Mouse (Mus musculus) embryonic facial prominence, embryonic 12.5 days (tissue): ENCODE data around the gene Ap5s1. TPM values are rescaled to one million over a fixed set of nuclear protein-coding genes. Genes with fewer than 3 reads are reported as not detected.
"Not testable (repeated sequence)": the region's sequence is repeated elsewhere in the genome, so short reads cannot be mapped to it uniquely, and the experiment has no call there.

Experiments
- ATAC-seq: fragments of 200-750 bp; cut with Nextera tagmentation; 2 replicates; pipeline ENCODE4 v1.8.0; 2017; ENCODE audit not compliant: insufficient number of reproducible peaks, insufficient read depth, low FRiP score, low TSS enrichment
- H3K27ac ChIP-seq: fragments of 300-500 bp; sonication (generic); 2 replicates; pipeline ENCODE4 v1.5.1; 2016; ENCODE audit warnings: mild to moderate bottlenecking
- H3K27me3 ChIP-seq: fragments of 300-500 bp; sonication (generic); 2 replicates; pipeline ENCODE4 v1.6.1; 2016; ENCODE audit warnings: mild to moderate bottlenecking, moderate library complexity
- H3K36me3 ChIP-seq: fragments of 300-500 bp; sonication (generic); 2 replicates; pipeline ENCODE4 v1.6.1; 2016; ENCODE audit warnings: mild to moderate bottlenecking
- H3K4me1 ChIP-seq: fragments of 300-500 bp; sonication (generic); 2 replicates; pipeline ENCODE4 v1.6.1; 2016
- H3K4me2 ChIP-seq: fragments of 300-500 bp; sonication (generic); replicated peaks from 2 replicates; pipeline ENCODE4 v1.6.1; 2016; ENCODE audit warnings: mild to moderate bottlenecking, moderate library complexity
- H3K4me3 ChIP-seq: fragments of 300-500 bp; sonication (generic); 2 replicates; pipeline ENCODE4 v1.5.1; 2016; ENCODE audit warnings: mild to moderate bottlenecking
- H3K9ac ChIP-seq: fragments of 300-500 bp; sonication (generic); 2 replicates; pipeline ENCODE4 v1.6.1; 2016; ENCODE audit warnings: mild to moderate bottlenecking, moderate library complexity
- H3K9me3 ChIP-seq: fragments of 300-500 bp; sonication (generic); 2 replicates; pipeline ENCODE4 v1.6.1; 2016; ENCODE audit warnings: mild to moderate bottlenecking, moderate library complexity
- WGBS: fragments of 180-500 bp; shearing (Covaris S2); methylation state at CpG from one replicate; pipeline ENCODE4 v1.1.7; 2016; 5-methylcytosine and 5-hydroxymethylcytosine counted together
- polyA plus RNA-seq: library from polyadenylated mRNA; unstranded; fragments of >200 nt; fragmentation: Nextera tagmentation; extraction: Ambion mirVana; gene quantifications from 2 replicates; pipeline ENCODE4 v1.2.1, GENCODE M21; 2016

Ap5s1 gene
- polyA plus RNA-seq, 1 experiment from 2014 or later: 29.7 TPM

- not testable (repeated sequence) for H3K27ac ChIP-seq
- 80% methylated on average over 2 of the region's 2 CpGs for WGBS
These were observed 19.8 kb downstream of the Ap5s1 start for GRCm38 (mm10) chr2:131226669-131227068.

GRCm38 (mm10) chr2:131227243-131227642 is 20.4 kb downstream of the Ap5s1 start:
- H3K9ac ChIP-seq: no peak overlapping the region
- WGBS: 79% methylated on average over 3 of the region's 3 CpGs
- H3K36me3 ChIP-seq: no peaks in the 10 kb centered on the region
- H3K4me2 ChIP-seq: no peak overlapping the region
- ATAC-seq: no peak
- H3K27ac ChIP-seq: no peak overlapping the region
- H3K27me3 ChIP-seq: no peaks in the 10 kb centered on the region
- H3K9me3 ChIP-seq: no peaks in the 10 kb centered on the region
- no peak overlapping the region for H3K4me3 ChIP-seq
- no peaks in the 10 kb centered on the region for H3K4me1 ChIP-seq

More at GRCm38 (mm10) chr2:131226669-131227068, 19.8 kb downstream of the Ap5s1 start:
- not testable (repeated sequence) for H3K36me3 ChIP-seq, H3K4me3 ChIP-seq, H3K9ac ChIP-seq, ATAC-seq, H3K27me3 ChIP-seq, H3K4me2 ChIP-seq, H3K9me3 ChIP-seq, H3K4me1 ChIP-seq

- no peak for ATAC-seq
- H3K27ac ChIP-seq: no peak overlapping the region
- H3K27me3 ChIP-seq: no peaks in the 10 kb centered on the region
- no peak overlapping the region for H3K4me2 ChIP-seq
- H3K9me3 ChIP-seq: no peaks in the 10 kb centered on the region
- no peak overlapping the region for H3K9ac ChIP-seq
- no peak overlapping the region for H3K4me3 ChIP-seq
- H3K4me1 ChIP-seq: peaks cover 23% of the 10 kb centered on the region
- WGBS: 92% methylated on average over 2 of the region's 2 CpGs
- H3K36me3 ChIP-seq: no peaks in the 10 kb centered on the region
These were observed 25.7 kb downstream of the Ap5s1 start for GRCm38 (mm10) chr2:131232558-131232957.

- peak within 1 kb of the TSS; percentile 77 for H3K9ac ChIP-seq
- H3K27me3 ChIP-seq: no peaks in the 10 kb centered on the region
- H3K4me3 ChIP-seq: peak within 1 kb of the TSS; percentile 57
- H3K4me1 ChIP-seq: peaks cover 23% of the 10 kb centered on the region
- peak within 1 kb of the TSS; percentile 72 for H3K4me2 ChIP-seq
- H3K27ac ChIP-seq: peak within 1 kb of the TSS; percentile 66
- ATAC-seq: peak; percentile 100
- no peaks in the 10 kb centered on the region for H3K36me3 ChIP-seq
- H3K9me3 ChIP-seq: no peaks in the 10 kb centered on the region
- WGBS: 10% methylated on average over 29 of the region's 29 CpGs
These were observed 26.6 kb downstream of the Ap5s1 start, which contains the start of gene Mavs for GRCm38 (mm10) chr2:131233307-131234126. Gene Mavs, plus strand, starts transcription at chr2:131234063.

GRCm38 (mm10) chr2:131234127-131234650 is 27.3 kb downstream of the Ap5s1 start:
- Histone ChIP-seq H3K4me2 (peak overlapping the region; percentile 72), H3K9me3 (no peaks in the 10 kb centered on the region), H3K27ac (peak overlapping the region; percentile 61; the same call in 1 of the 2 replicates), H3K4me1 (peaks cover 23% of the 10 kb centered on the region), H3K9ac (peak overlapping the region; percentile 77), H3K36me3 (peaks cover 5% of the 10 kb centered on the region), H3K27me3 (no peaks in the 10 kb centered on the region), H3K4me3 (peak overlapping the region; percentile 57)
- ATAC-seq: peak; percentile 32; the same call in 1 of the 2 replicates
- 14% methylated on average over 28 of the region's 28 CpGs for WGBS

GRCm38 (mm10) chr2:131234970-131235635 is 28.2 kb downstream of the Ap5s1 start:
- Histone ChIP-seq H3K9me3 (no peaks in the 10 kb centered on the region), H3K4me3 (peak overlapping the region; percentile 57), H3K4me2 (peak overlapping the region; percentile 72), H3K36me3 (peaks cover 11% of the 10 kb centered on the region), H3K9ac (peak overlapping the region; percentile 77; the same call in 1 of the 2 replicates), H3K27me3 (no peaks in the 10 kb centered on the region), H3K4me1 (peaks cover 23% of the 10 kb centered on the region), H3K27ac (no peak overlapping the region)
- ATAC-seq: no peak
- WGBS: 70% methylated on average over 7 of the region's 7 CpGs

- Histone ChIP-seq H3K27ac (no peak overlapping the region), H3K9me3 (no peaks in the 10 kb centered on the region), H3K4me3 (no peak overlapping the region), H3K9ac (no peak overlapping the region), H3K27me3 (no peaks in the 10 kb centered on the region), H3K4me1 (no peaks in the 10 kb centered on the region), H3K4me2 (no peak overlapping the region), H3K36me3 (peaks cover 74% of the 10 kb centered on the region)
- no peak for ATAC-seq
These were observed 35.3 kb downstream of the Ap5s1 start for GRCm38 (mm10) chr2:131242180-131242579.

- no peaks in the 10 kb centered on the region for H3K4me1 ChIP-seq
- no peak overlapping the region for H3K9ac ChIP-seq
- no peaks in the 10 kb centered on the region for H3K9me3 ChIP-seq
- peaks cover 82% of the 10 kb centered on the region for H3K36me3 ChIP-seq
- no peak for ATAC-seq
- no peak overlapping the region for H3K4me2 ChIP-seq
- no peak overlapping the region for H3K4me3 ChIP-seq
- 86% methylated on average over 7 of the region's 7 CpGs for WGBS
- no peak overlapping the region for H3K27ac ChIP-seq
- no peaks in the 10 kb centered on the region for H3K27me3 ChIP-seq
These were observed 36.1 kb downstream of the Ap5s1 start for GRCm38 (mm10) chr2:131242929-131243328.

- Histone ChIP-seq H3K36me3 (no peaks in the 10 kb centered on the region), H3K9ac (no peak overlapping the region), H3K4me1 (no peaks in the 10 kb centered on the region), H3K4me2 (no peak overlapping the region), H3K4me3 (no peak overlapping the region), H3K9me3 (no peaks in the 10 kb centered on the region), H3K27ac (0 out of 2 replicates have a peak overlapping the region, but pooled peaks have one; percentile 8), H3K27me3 (no peaks in the 10 kb centered on the region)
- 27% methylated on average over 7 of the region's 7 CpGs for WGBS
- 0 out of 2 replicates have a peak, but pooled peaks have one; percentile 29 for ATAC-seq
These were observed 46.9 kb downstream of the Ap5s1 start for GRCm38 (mm10) chr2:131253681-131254328.

GRCm38 (mm10) chr2:131254329-131254713 is 47.4 kb downstream of the Ap5s1 start:
- Histone ChIP-seq H3K27me3 (no peaks in the 10 kb centered on the region), H3K36me3 (no peaks in the 10 kb centered on the region), H3K4me1 (no peaks in the 10 kb centered on the region), H3K4me3 (no peak overlapping the region), H3K27ac (no peak overlapping the region), H3K9ac (no peak overlapping the region), H3K4me2 (no peak overlapping the region), H3K9me3 (no peaks in the 10 kb centered on the region)
- ATAC-seq: no peak
- 58% methylated on average over 2 of the region's 2 CpGs for WGBS

- H3K27ac ChIP-seq: no peak overlapping the region
- 52% methylated on average over 3 of the region's 3 CpGs for WGBS
These were observed 48.9 kb downstream of the Ap5s1 start for GRCm38 (mm10) chr2:131255738-131256137.

More at GRCm38 (mm10) chr2:131255738-131256137, 48.9 kb downstream of the Ap5s1 start:
- Histone ChIP-seq H3K4me3 (no peak overlapping the region), H3K27me3 (no peaks in the 10 kb centered on the region), H3K4me1 (no peaks in the 10 kb centered on the region; the same call in 1 of the 2 replicates), H3K9me3 (no peaks in the 10 kb centered on the region), H3K9ac (no peak overlapping the region), H3K36me3 (no peaks in the 10 kb centered on the region), H3K4me2 (no peak overlapping the region)
- ATAC-seq: no peak
